Mouse (Mus musculus) spleen, adult 2 months (tissue): ENCODE data around the gene Cnot10.

Experiments used
- CTCF ChIP-seq: fragments of 200-500 bp; IDR thresholded peaks from 2 replicates; pipeline ENCODE4 v1.5.1; 2011; ENCODE audit warnings: mild to moderate bottlenecking, inconsistent platforms; ENCODE audit not compliant: insufficient read depth, insufficient read length, insufficient replicate concordance; ENCODE audit errors: extremely low read depth
- POLR2A ChIP-seq: fragments of 200-500 bp; IDR thresholded peaks from 2 replicates; pipeline ENCODE4 v1.6.1; 2011; ENCODE audit warnings: low read depth, low read length, inconsistent platforms

DNA sequence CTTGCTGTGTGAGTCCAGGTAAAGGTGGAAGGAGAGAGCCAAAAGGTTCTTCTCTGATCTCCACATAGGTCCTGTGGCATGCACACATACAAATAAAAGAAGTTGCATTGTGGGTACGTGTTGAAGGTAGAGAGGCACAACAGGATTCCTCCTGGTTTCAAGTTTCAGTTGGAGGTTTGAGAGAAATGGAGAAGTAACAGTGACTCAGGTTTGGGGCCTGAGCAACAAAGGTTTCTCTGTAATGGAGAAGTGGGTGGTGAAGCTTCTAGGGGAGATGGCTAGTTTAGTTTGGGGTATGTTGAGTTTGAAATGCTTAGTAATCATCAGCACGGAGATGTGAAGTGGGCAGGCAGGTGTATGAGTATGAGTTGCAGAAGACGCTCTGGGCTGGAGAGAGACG is 42.2 kb upstream of the Cnot10 start:
- TF ChIP-seq CTCF = no peak
- no peak for TF ChIP-seq POLR2A
